Mouse (Mus musculus) heart, embryonic 12.5 days (tissue): Measurements from ENCODE around the gene Amy2a1. TPM values are rescaled to one million over a fixed set of nuclear protein-coding genes. Genes with fewer than 3 reads are reported as not detected.
"Not testable (repeated sequence)": the region's sequence is repeated elsewhere in the genome, so short reads cannot be mapped to it uniquely, and the experiment has no call there.

Source experiments
- ATAC-seq: fragments of 200-750 bp; cut with Nextera tagmentation; 2 replicates; pipeline ENCODE4 v1.8.0; 2017; ENCODE audit warnings: moderate TSS enrichment, moderate library complexity; ENCODE audit not compliant: insufficient number of reproducible peaks, low FRiP score
- H3K27ac ChIP-seq: fragments of 300-500 bp; sonication (generic); 2 replicates; pipeline ENCODE4 v1.5.1; 2016; ENCODE audit warnings: mild to moderate bottlenecking, moderate library complexity; ENCODE audit not compliant: poor library complexity, severe bottlenecking
- H3K27me3 ChIP-seq: fragments of 300-500 bp; sonication (generic); replicated peaks from 2 replicates; pipeline ENCODE4 v1.6.1; 2016; ENCODE audit warnings: mild to moderate bottlenecking, moderate library complexity
- H3K36me3 ChIP-seq: fragments of 300-500 bp; sonication (generic); 2 replicates; pipeline ENCODE4 v1.6.1; 2016; ENCODE audit warnings: mild to moderate bottlenecking, moderate library complexity
- H3K4me1 ChIP-seq: fragments of 300-500 bp; sonication (generic); replicated peaks from 2 replicates; pipeline ENCODE4 v1.6.1; 2016; ENCODE audit warnings: mild to moderate bottlenecking
- H3K4me2 ChIP-seq: fragments of 300-500 bp; sonication (generic); 2 replicates; pipeline ENCODE4 v1.6.1; 2016; ENCODE audit warnings: mild to moderate bottlenecking, moderate library complexity
- H3K4me3 ChIP-seq: fragments of 300-500 bp; sonication (generic); 2 replicates; pipeline ENCODE4 v1.5.1; 2016; ENCODE audit warnings: mild to moderate bottlenecking
- H3K9ac ChIP-seq: fragments of 300-500 bp; sonication (generic); 2 replicates; pipeline ENCODE4 v1.6.1; 2016; ENCODE audit warnings: mild to moderate bottlenecking, moderate library complexity
- H3K9me3 ChIP-seq: fragments of 300-500 bp; sonication (generic); replicated peaks from 2 replicates; pipeline ENCODE4 v1.6.1; 2016; ENCODE audit warnings: mild to moderate bottlenecking, moderate library complexity
- WGBS: fragments of 180-500 bp; shearing (Covaris S2); methylation state at CpG from one replicate; pipeline ENCODE4 v1.1.7; 2016; 5-methylcytosine and 5-hydroxymethylcytosine counted together
- polyA plus RNA-seq: library from polyadenylated mRNA; unstranded; fragments of >200 nt; fragmentation: Nextera tagmentation; extraction: Ambion mirVana; gene quantifications from 2 replicates; pipeline ENCODE4 v1.2.1, GENCODE M21; 2016

Gene Amy2a1
- polyA plus RNA-seq, result not detected in 2 replicates

DNA sequence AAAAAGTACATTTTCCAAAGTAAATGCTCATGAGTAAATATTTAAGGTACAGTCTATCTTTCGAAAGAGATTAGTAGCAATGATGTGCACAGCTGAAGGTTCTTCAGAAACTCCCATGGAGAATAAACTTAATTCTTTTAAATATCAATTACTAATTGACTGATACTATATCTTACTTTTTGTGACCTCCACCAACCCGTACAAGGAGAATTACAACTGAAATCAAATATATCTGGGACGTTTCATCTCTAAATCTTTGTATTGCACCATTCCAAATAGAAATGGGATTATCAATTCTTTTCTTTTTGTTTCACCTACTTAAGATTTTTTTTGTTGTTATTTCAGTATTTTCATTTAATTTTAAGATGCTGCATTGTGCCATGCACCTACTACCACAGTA lies at the start of gene Amy2a1:
Gene Amy2a1 (minus strand): TSS at position 101 of the 400 bp plus-strand sequence.
- not testable (repeated sequence) for H3K9me3 ChIP-seq, H3K4me2 ChIP-seq, ATAC-seq, H3K27ac ChIP-seq, H3K9ac ChIP-seq, H3K4me3 ChIP-seq, H3K27me3 ChIP-seq, H3K4me1 ChIP-seq, H3K36me3 ChIP-seq
- WGBS, result 76% methylated on average over 3 of the region's 3 CpGs

DNA sequence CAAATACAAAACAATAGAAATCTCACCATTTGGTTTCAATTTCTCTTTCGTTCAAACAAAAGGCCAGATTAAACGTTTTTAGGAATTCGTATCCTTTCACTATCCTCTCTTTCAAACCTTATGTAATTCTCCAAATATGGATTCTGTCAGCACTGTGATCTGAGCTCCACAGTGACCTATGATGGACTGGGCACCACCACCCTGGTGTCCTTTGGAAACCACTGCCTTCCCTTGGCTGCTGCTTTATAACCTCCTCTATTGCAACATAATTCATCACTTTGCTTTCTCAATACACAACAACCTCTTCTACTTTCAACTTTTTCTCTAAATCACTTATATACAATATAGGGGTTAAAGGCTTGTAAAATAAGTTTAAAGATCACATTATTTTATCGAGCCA lies 42.4 kb upstream of the Amy2a1 start:
- 74% methylated on average over 4 of the region's 4 CpGs for WGBS
- ATAC-seq, result no peak
- Histone ChIP-seq H3K4me2 (no peak overlapping the region), H3K4me3 (no peak overlapping the region), H3K27me3 (no peaks in the 10 kb centered on the region), H3K4me1 (no peaks in the 10 kb centered on the region), H3K9me3 (no peaks in the 10 kb centered on the region), H3K27ac (no peak overlapping the region), H3K9ac (no peak overlapping the region), H3K36me3 (no peaks in the 10 kb centered on the region)

DNA sequence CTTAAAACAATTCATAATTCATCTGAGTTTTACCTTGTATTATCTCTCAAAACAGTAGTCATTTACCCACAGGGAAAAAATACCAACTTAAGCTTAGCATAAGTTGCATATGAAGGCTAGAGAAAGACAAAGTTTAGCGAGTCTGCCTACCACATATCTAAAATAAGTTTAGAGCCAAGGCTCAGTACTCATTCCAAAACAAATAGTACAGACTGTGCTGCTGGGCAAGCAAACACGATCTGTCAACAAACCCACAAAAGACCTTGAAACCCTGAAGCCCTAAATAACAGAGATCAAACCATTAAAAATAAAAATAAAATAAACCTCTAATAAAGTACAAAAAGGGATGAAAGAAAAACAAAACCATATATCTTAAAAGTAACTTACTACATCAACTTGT lies 41.9 kb upstream of the Amy2a1 start:
- no peaks in the 10 kb centered on the region for H3K36me3 ChIP-seq
- H3K9ac ChIP-seq, result no peak overlapping the region
- H3K4me2 ChIP-seq, result no peak overlapping the region
- H3K27ac ChIP-seq, result no peak overlapping the region
- H3K9me3 ChIP-seq, result no peaks in the 10 kb centered on the region
- ATAC-seq, result no peak
- H3K4me3 ChIP-seq, result no peak overlapping the region
- no peaks in the 10 kb centered on the region for H3K4me1 ChIP-seq
- WGBS, result 61% methylated on average over 2 of the region's 2 CpGs
- H3K27me3 ChIP-seq, result no peaks in the 10 kb centered on the region

DNA sequence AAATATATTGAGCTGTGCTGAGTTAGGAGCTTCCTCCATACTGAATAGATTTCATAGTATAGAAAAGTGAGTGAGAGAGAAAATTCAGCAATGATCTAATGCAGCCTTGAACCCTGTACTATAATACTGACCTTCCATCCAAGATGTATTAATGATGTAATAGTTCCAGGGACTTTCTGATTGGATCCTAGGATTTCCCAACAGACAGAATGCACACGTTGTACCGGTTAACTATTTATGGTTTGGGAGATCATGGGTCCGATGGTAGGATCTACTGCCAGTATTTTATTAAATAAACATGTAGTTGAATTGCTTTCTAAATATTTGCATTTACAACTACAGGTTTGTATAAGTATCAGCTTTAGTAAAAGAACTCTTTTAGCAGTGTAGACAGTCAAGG lies 39.9 kb upstream of the Amy2a1 start:
- H3K4me2 ChIP-seq, result no peak overlapping the region
- H3K4me3 ChIP-seq, result no peak overlapping the region
- H3K9ac ChIP-seq, result no peak overlapping the region
- no peak for ATAC-seq
- H3K36me3 ChIP-seq, result no peaks in the 10 kb centered on the region
- no peak overlapping the region for H3K27ac ChIP-seq
- 79% methylated on average over 3 of the region's 3 CpGs for WGBS
- no peaks in the 10 kb centered on the region for H3K27me3 ChIP-seq
- no peaks in the 10 kb centered on the region for H3K4me1 ChIP-seq
- H3K9me3 ChIP-seq, result no peaks in the 10 kb centered on the region

DNA sequence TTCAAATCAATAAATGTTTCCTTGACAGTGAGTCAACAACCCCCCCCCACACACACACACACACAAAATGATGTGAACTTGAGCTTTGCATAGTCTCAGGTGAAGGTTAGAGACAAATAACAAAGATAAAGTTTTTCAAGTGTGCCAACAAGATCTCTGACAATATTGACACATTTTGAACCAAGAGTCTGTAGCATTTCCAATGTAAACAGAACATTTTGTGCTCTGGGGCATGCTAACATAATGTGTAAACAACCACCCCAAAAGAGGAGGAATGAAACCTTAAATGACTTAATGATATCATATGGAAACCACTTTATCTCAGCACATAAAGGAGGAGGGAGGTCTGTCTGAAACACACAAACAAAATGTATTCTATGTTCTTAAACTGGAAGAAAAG lies 7.5 kb upstream of the Amy2a1 start:
- Histone ChIP-seq H3K9ac (no peak overlapping the region), H3K4me2 (no peak overlapping the region), H3K9me3 (no peaks in the 10 kb centered on the region), H3K36me3 (no peaks in the 10 kb centered on the region), H3K4me3 (no peak overlapping the region), H3K4me1 (no peaks in the 10 kb centered on the region), H3K27ac (no peak overlapping the region), H3K27me3 (no peaks in the 10 kb centered on the region)
- no peak for ATAC-seq

Other genes starting within 250 kb of the Amy2a1 start
- gene Amy2a4, start 241.0 kb downstream of the Amy2a1 start, polyA plus RNA-seq, result not detected in 2 replicates
- gene Amy2a3, start 208.4 kb downstream of the Amy2a1 start, polyA plus RNA-seq, result not detected in 2 replicates
- gene Amy2a2, start 175.8 kb downstream of the Amy2a1 start, polyA plus RNA-seq, result not detected in 2 replicates
- gene Amy1, start 74.3 kb upstream of the Amy2a1 start, polyA plus RNA-seq, result 0.82 and 0.87 TPM in 2 replicates
- gene Rnpc3, start 97.7 kb upstream of the Amy2a1 start, polyA plus RNA-seq, result 28.7 and 29.2 TPM in 2 replicates